Mouse (Mus musculus): ENCODE measurements around the gene Cnmd. TPM values are rescaled to one million over a fixed set of nuclear protein-coding genes. Genes with fewer than 3 reads are reported as not detected.

Cnmd gene
- total RNA-seq, 2 experiments from 2014 or later, result 0.76 to 1.4 TPM

Other genes starting within 250 kb of the Cnmd start
- 1 to 10 TPM; 7.1 to 8.0 TPM for gene Kbtbd7, start 235.7 kb downstream of the Cnmd start, total RNA-seq (2021)
- gene Kbtbd6, start 210.3 kb downstream of the Cnmd start, total RNA-seq (2021), result under 1 TPM; 0.18 TPM
- 1 to 10 TPM; 8.2 to 8.3 TPM for gene Elf1, start 181.0 kb downstream of the Cnmd start, total RNA-seq (2021)
- 10 to 100 TPM; 20.0 to 21.2 TPM for gene Wbp4, start 180.7 kb downstream of the Cnmd start, total RNA-seq (2021)
- 10 to 100 TPM; 67.2 to 69.8 TPM for gene Sugt1, start 74.5 kb downstream of the Cnmd start, total RNA-seq (2021)
- gene Pcdh8, start 109.1 kb upstream of the Cnmd start, total RNA-seq (2021), result not detected